Mouse (Mus musculus): ENCODE results near the gene Rbfox2. TPM values are rescaled to one million over a fixed set of nuclear protein-coding genes. Genes with fewer than 3 reads are reported as not detected.

Gene Rbfox2
- total and polyA plus RNA-seq, 3 experiments = 0.89 TPM; not detected in 2

DNA sequence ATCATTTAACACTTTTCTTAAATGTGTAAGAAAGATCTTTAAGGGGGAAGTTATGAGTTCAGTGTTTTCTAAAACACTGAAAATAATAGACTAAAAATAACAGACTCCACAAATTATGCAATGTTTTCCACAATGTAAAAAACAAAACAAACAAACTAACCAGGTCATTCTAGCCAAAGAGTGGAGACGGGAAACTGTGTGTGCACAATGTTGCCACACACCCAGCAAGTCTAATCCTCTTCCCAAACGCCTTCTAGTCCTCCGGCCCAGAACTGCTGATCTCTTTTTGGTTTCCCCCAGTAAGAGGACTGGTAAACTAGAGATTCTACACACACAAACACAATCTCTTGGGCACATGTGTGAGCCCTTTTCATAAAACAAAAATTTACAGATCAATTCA lies 55.1 kb downstream of the Rbfox2 start:
- Histone ChIP-seq H3K9me3 (replicated peaks; ENCODE audit: low read length) (no peaks in the 10 kb centered on the region), H3K4me1 (ENCODE audit: control insufficient read depth in 1 of 2, insufficient read depth in 2 of 2) (no peaks in the 10 kb centered on the region), H3K4me2 (ENCODE audit: insufficient read depth, low read depth, poor library complexity, severe bottlenecking) (no peak overlapping the region), H3K4me3 (replicated peaks in 1 of 3; ENCODE audit: low read depth in 2 of 3, low read length in 2 of 3, poor library complexity in 1 of 3) (no peak overlapping the region), H3K79me2 (replicated peaks; ENCODE audit: control insufficient read depth, extremely low read depth, insufficient read depth, poor library complexity, severe bottlenecking) (no peaks in the 10 kb centered on the region), H3K27me3 (replicated peaks) (peaks cover 88% of the 10 kb centered on the region), H3K36me3 (replicated peaks in 1 of 2; ENCODE audit: control insufficient read depth in 1 of 2, insufficient read depth in 1 of 2, low read length in 1 of 2) (no peaks in the 10 kb centered on the region), H3K9ac (ENCODE audit: insufficient read depth, low read depth) (no peak overlapping the region), H3K27ac (ENCODE audit: insufficient read depth, low read depth) (no peak overlapping the region)
- DNase-seq (ENCODE audit: extremely low read depth) = no peak
- dilution Hi-C loops (cut with MboI; ENCODE audit: extremely low pct_ligation_motif_present, extremely low pct_unique_long_range_greater_than_20kb, low sequenced_read_pairs) = no loop called here
- TF ChIP-seq TCF12 (IDR thresholded peaks at IDR 0.05; ENCODE audit: low read depth, low read length) = no peak
- no peak for TF ChIP-seq CTCF (conservative IDR thresholded peaks at IDR 0.05 in 1 of 2, IDR thresholded peaks at IDR 0.05 in 1 of 2; ENCODE audit: low read depth in 2 of 2, low read length in 2 of 2)
- TF ChIP-seq MAZ (IDR thresholded peaks at IDR 0.05; ENCODE audit: low read depth, low read length) = no peak
- TF ChIP-seq JUND (conservative IDR thresholded peaks at IDR 0.05; ENCODE audit: low read depth, low read length) = no peak
- TF ChIP-seq ZKSCAN1 (IDR thresholded peaks at IDR 0.05; ENCODE audit: borderline replicate concordance, low read depth, low read length) = no peak
- no peak for TF ChIP-seq MEF2A (IDR thresholded peaks at IDR 0.05; ENCODE audit: borderline replicate concordance, low read depth, low read length)
- TF ChIP-seq NELFE (IDR thresholded peaks at IDR 0.05; ENCODE audit: low read depth, low read length) = no peak
- TF ChIP-seq POLR2A (IDR thresholded peaks at IDR 0.05; ENCODE audit: low read depth, low read length) = no peak
- TF ChIP-seq MAFK (IDR thresholded peaks at IDR 0.05; ENCODE audit: insufficient replicate concordance, low read length) = no peak
- in situ Hi-C loops (cut with MboI; ENCODE audit: low pct_ligation_motif_present, low pct_unique_long_range_greater_than_20kb, low sequenced_read_pairs) = no loop called here

- Histone ChIP-seq H3K36me3 (replicated peaks in 1 of 2; ENCODE audit: control insufficient read depth in 1 of 2, insufficient read depth in 1 of 2, low read length in 1 of 2) (no peaks in the 10 kb centered on the region), H3K4me2 (ENCODE audit: insufficient read depth, low read depth, poor library complexity, severe bottlenecking) (no peak overlapping the region), H3K27ac (ENCODE audit: insufficient read depth, low read depth) (no peak overlapping the region), H3K9ac (ENCODE audit: insufficient read depth, low read depth) (no peak overlapping the region), H3K27me3 (replicated peaks) (peaks cover 90% of the 10 kb centered on the region), H3K79me2 (replicated peaks; ENCODE audit: control insufficient read depth, extremely low read depth, insufficient read depth, poor library complexity, severe bottlenecking) (no peaks in the 10 kb centered on the region), H3K9me3 (replicated peaks; ENCODE audit: low read length) (no peaks in the 10 kb centered on the region), H3K4me1 (ENCODE audit: control insufficient read depth in 1 of 2, insufficient read depth in 2 of 2) (no peaks in the 10 kb centered on the region), H3K4me3 (replicated peaks in 1 of 3; ENCODE audit: low read depth in 2 of 3, low read length in 2 of 3, poor library complexity in 1 of 3) (no peak overlapping the region)
- dilution Hi-C loops (cut with MboI; ENCODE audit: extremely low pct_ligation_motif_present, extremely low pct_unique_long_range_greater_than_20kb, low sequenced_read_pairs) = no loop called here
- no peak for TF ChIP-seq MYC (IDR thresholded peaks at IDR 0.05; ENCODE audit: low read depth, low read length)
- DNase-seq (ENCODE audit: extremely low read depth) = no peak
- in situ Hi-C loops (cut with MboI; ENCODE audit: low pct_ligation_motif_present, low pct_unique_long_range_greater_than_20kb, low sequenced_read_pairs) = no loop called here
These were observed 56.0 kb downstream of the Rbfox2 start for GRCm38 (mm10) chr15:77250806-77251205.

DNA sequence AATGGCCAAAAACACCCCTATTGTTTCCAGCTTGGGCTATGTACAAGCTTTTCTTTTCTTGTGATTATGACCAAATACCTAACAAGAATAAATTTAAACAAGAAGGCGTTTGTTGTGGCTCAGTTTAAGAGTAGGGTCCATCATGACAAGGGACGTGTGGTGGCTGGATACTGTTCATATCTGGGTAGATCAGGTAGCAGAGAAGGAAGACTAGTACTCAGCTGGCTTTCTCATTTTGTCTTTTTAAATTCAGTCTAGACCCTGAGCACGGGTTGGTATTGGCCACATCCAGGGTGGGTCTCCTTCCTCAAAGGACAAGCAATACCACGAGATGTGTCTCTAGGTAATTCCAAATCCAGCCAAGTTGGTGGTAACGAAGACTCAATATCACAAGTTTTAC lies 57.4 kb downstream of the Rbfox2 start:
- DNase-seq (ENCODE audit: extremely low read depth) = no peak
- TF ChIP-seq RAD21 (IDR thresholded peaks at IDR 0.05; ENCODE audit: low read depth, low read length) (no peak), MXI1 (IDR thresholded peaks at IDR 0.05; ENCODE audit: low read depth, low read length) (no peak), ZKSCAN1 (IDR thresholded peaks at IDR 0.05; ENCODE audit: borderline replicate concordance, low read depth, low read length) (no peak), NRF1 (IDR thresholded peaks at IDR 0.05; ENCODE audit: low read depth, low read length) (no peak), JUND (conservative IDR thresholded peaks at IDR 0.05; ENCODE audit: low read depth, low read length) (no peak), BHLHE40 (IDR thresholded peaks at IDR 0.05; ENCODE audit: low read depth, low read length) (no peak), CHD2 (IDR thresholded peaks at IDR 0.05; ENCODE audit: low read length) (no peak), MAFK (IDR thresholded peaks at IDR 0.05; ENCODE audit: insufficient replicate concordance, low read length) (no peak), POLR2A (IDR thresholded peaks at IDR 0.05; ENCODE audit: low read depth, low read length) (no peak)
- dilution Hi-C loops (cut with MboI; ENCODE audit: extremely low pct_ligation_motif_present, extremely low pct_unique_long_range_greater_than_20kb, low sequenced_read_pairs) (no loop called here), in situ Hi-C loops (cut with MboI; ENCODE audit: low pct_ligation_motif_present, low pct_unique_long_range_greater_than_20kb, low sequenced_read_pairs) (no loop called here)
- Histone ChIP-seq H3K9me3 (replicated peaks; ENCODE audit: low read length) (no peaks in the 10 kb centered on the region), H3K79me2 (replicated peaks; ENCODE audit: control insufficient read depth, extremely low read depth, insufficient read depth, poor library complexity, severe bottlenecking) (no peaks in the 10 kb centered on the region), H3K4me1 (ENCODE audit: control insufficient read depth in 1 of 2, insufficient read depth in 2 of 2) (no peaks in the 10 kb centered on the region), H3K4me3 (replicated peaks in 1 of 3; ENCODE audit: low read depth in 2 of 3, low read length in 2 of 3, poor library complexity in 1 of 3) (no peak overlapping the region), H3K9ac (ENCODE audit: insufficient read depth, low read depth) (no peak overlapping the region), H3K36me3 (replicated peaks in 1 of 2; ENCODE audit: control insufficient read depth in 1 of 2, insufficient read depth in 1 of 2, low read length in 1 of 2) (no peaks in the 10 kb centered on the region), H3K27me3 (replicated peaks) (peaks cover 94% of the 10 kb centered on the region), H3K4me2 (ENCODE audit: insufficient read depth, low read depth, poor library complexity, severe bottlenecking) (no peak overlapping the region), H3K27ac (ENCODE audit: insufficient read depth, low read depth) (no peak overlapping the region)
